Mouse (Mus musculus) forebrain, postnatal 0 days (tissue): ENCODE measurements around the gene Fam69b. TPM values are rescaled to one million over a fixed set of nuclear protein-coding genes. Genes with fewer than 3 reads are reported as not detected.

Experiments
- ATAC-seq: fragments of 200-750 bp; cut with Nextera tagmentation; 2 replicates; pipeline ENCODE4 v1.8.0; 2017; ENCODE audit warnings: mild to moderate bottlenecking, moderate library complexity
- DNase-seq: peaks from one replicate; pipeline ENCODE4 v3.0.0-alpha.2; 2015
- H3K27ac ChIP-seq: fragments of 300-500 bp; sonication (generic); 2 replicates; pipeline ENCODE4 v1.5.1; 2014; ENCODE audit warnings: low read depth, mild to moderate bottlenecking, antibody characterized with exemption, low read length, moderate library complexity, mixed read lengths
- H3K27me3 ChIP-seq: fragments of 300-500 bp; sonication (generic); 2 replicates; pipeline ENCODE4 v1.6.1; 2014; ENCODE audit warnings: mild to moderate bottlenecking, low read length, mixed read lengths; ENCODE audit not compliant: insufficient read depth
- H3K36me3 ChIP-seq: fragments of 300-500 bp; sonication (generic); 2 replicates; pipeline ENCODE4 v1.6.1; 2014; ENCODE audit warnings: mild to moderate bottlenecking, moderate library complexity; ENCODE audit not compliant: insufficient read depth
- H3K4me1 ChIP-seq: fragments of 300-500 bp; sonication (generic); 2 replicates; pipeline ENCODE4 v1.6.1; 2014; ENCODE audit warnings: antibody characterized with exemption; ENCODE audit not compliant: insufficient read depth
- H3K4me2 ChIP-seq: fragments of 300-500 bp; sonication (generic); 2 replicates; pipeline ENCODE4 v1.6.1; 2014; ENCODE audit warnings: low read depth, mild to moderate bottlenecking, moderate library complexity
- H3K4me3 ChIP-seq: fragments of 300-500 bp; sonication (generic); 2 replicates; pipeline ENCODE4 v1.5.1; 2014; ENCODE audit warnings: low read depth, low read length, mixed read lengths
- H3K9ac ChIP-seq: fragments of 300-500 bp; sonication (generic); 2 replicates; pipeline ENCODE4 v1.6.1; 2014; ENCODE audit warnings: mild to moderate bottlenecking
- H3K9me3 ChIP-seq: fragments of 300-500 bp; sonication (generic); 2 replicates; pipeline ENCODE4 v1.6.1; 2016; ENCODE audit warnings: low read length
- CTCF ChIP-seq: sonication (generic); IDR thresholded peaks from 2 replicates; pipeline ENCODE4 v1.5.1; 2016; ENCODE audit warnings: antibody characterized with exemption, control low read depth, low read depth
- WGBS: fragments of 180-500 bp; shearing (Covaris S2); extraction: QIAGEN DNeasy Blood & Tissue Kit; methylation state at CpG from one replicate; pipeline ENCODE4 v1.1.7; 2014; 5-methylcytosine and 5-hydroxymethylcytosine counted together
- polyA plus RNA-seq: library from polyadenylated mRNA; unstranded; fragments of >200 nt; fragmentation: Nextera tagmentation; extraction: Ambion mirVana; gene quantifications from 2 replicates; pipeline ENCODE4 v1.2.1, GENCODE M21; 2015
- total RNA-seq: library from RNA; depleted of rRNA; stranded (reverse); fragments of >200 nt; gene quantifications from 2 replicates; pipeline ENCODE4 v1.2.3, GENCODE M21; 2014

The Fam69b gene
- total and polyA plus RNA-seq, 2 experiments from 2014 or later: 143 to 193 TPM

DNA sequence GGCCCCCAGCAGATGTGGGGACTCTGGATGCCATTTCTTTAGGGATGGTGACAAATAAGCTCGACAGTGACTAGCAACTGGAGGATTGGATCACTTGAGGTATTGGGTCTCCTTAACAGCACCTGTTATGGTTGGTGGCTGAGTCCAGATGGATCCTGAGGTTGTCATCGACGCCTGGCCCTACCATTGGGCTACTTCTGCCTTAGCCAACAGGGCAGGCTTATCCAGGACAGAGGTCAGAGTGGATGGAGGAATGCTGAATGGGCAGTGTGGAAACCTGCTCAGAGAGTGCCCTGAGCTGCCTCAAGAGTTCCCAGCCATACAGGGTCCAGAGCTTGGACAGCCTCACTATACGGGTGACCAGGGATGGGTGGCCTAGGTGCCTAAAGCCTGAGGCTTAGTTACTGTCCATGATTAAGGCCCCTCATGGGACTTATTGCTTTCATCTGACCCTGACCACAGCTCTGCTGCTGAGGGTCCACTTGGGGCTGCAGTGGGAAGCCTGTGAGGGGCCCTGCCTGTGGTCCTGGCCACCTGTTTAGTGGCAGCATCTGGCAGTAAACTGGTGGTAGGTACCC lies 5.8 kb downstream of the Fam69b start:
- H3K27me3 ChIP-seq: no peaks in the 10 kb centered on the region
- no peak for TF ChIP-seq CTCF
- 0 out of 2 replicates have a peak overlapping the region, but pooled peaks have one; percentile 18 for H3K9ac ChIP-seq
- H3K9me3 ChIP-seq: no peaks in the 10 kb centered on the region
- H3K4me3 ChIP-seq: no peak overlapping the region
- no peak overlapping the region for H3K4me2 ChIP-seq
- no peak for ATAC-seq
- WGBS: 64% methylated on average over 4 of the region's 4 CpGs
- DNase-seq: no peak
- H3K27ac ChIP-seq: no peak overlapping the region
- peaks cover 48% of the 10 kb centered on the region for H3K36me3 ChIP-seq
- peaks cover 21% of the 10 kb centered on the region for H3K4me1 ChIP-seq

GRCm38 (mm10) chr2:26634629-26635488 lies 6.6 kb downstream of the Fam69b start:
- no peaks in the 10 kb centered on the region for H3K9me3 ChIP-seq
- no peak for TF ChIP-seq CTCF
- H3K36me3 ChIP-seq: peaks cover 48% of the 10 kb centered on the region
- DNase-seq: no peak
- 67% methylated on average over 12 of the region's 12 CpGs for WGBS
- H3K4me3 ChIP-seq: no peak overlapping the region
- no peak for ATAC-seq
- H3K27me3 ChIP-seq: no peaks in the 10 kb centered on the region
- H3K4me2 ChIP-seq: no peak overlapping the region
- H3K27ac ChIP-seq: 0 out of 2 replicates have a peak overlapping the region, but pooled peaks have one; percentile 0
- peaks cover 13% of the 10 kb centered on the region for H3K4me1 ChIP-seq
- 0 out of 2 replicates have a peak overlapping the region, but pooled peaks have one; percentile 18 for H3K9ac ChIP-seq

DNA sequence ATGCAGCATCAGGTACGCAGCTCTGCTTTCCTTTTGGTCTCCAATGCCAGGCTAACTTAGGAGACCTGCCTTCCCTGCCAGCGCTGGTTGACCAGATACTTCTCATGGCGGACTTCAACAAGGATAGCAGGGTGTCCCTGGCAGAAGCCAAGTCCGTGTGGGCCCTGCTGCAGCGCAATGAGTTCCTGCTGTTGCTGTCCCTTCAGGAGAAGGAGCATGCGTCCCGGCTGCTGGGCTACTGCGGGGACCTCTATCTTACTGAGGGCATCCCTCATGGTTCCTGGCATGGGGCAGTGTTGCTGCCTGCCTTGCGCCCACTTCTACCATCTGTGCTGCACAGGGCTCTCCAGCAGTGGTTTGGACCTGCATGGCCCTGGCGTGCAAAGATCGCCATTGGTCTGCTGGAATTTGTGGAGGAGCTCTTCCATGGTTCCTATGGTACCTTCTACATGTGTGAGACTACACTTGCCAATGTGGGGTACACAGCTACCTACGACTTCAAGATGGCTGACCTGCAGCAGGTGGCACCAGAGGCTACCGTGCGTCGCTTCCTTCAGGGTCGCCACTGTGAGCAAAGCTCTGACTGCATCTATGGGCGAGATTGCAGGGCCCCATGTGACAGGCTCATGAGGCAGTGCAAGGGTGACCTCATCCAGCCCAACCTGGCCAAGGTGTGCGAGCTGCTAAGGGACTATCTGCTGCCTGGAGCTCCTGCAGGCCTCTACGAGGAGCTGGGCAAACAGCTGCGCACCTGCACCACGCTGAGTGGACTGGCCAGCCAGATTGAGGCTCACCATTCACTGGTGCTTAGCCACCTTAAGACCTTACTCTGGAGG lies 7.5 kb downstream of the Fam69b start:
- H3K9ac ChIP-seq: no peak overlapping the region
- no peak overlapping the region for H3K4me2 ChIP-seq
- H3K27ac ChIP-seq: no peak overlapping the region
- ATAC-seq (no peak), DNase-seq (no peak)
- 68% methylated on average over 21 of the region's 21 CpGs for WGBS
- no peaks in the 10 kb centered on the region for H3K27me3 ChIP-seq
- TF ChIP-seq CTCF: no peak
- H3K4me1 ChIP-seq: peaks cover 7% of the 10 kb centered on the region
- no peaks in the 10 kb centered on the region for H3K9me3 ChIP-seq
- H3K36me3 ChIP-seq: peaks cover 48% of the 10 kb centered on the region
- H3K4me3 ChIP-seq: no peak overlapping the region

GRCm38 (mm10) chr2:26636325-26636635 lies 8.0 kb downstream of the Fam69b start:
- H3K4me1 ChIP-seq: peaks cover 6% of the 10 kb centered on the region
- peaks cover 48% of the 10 kb centered on the region for H3K36me3 ChIP-seq
- TF ChIP-seq CTCF: no peak

DNA sequence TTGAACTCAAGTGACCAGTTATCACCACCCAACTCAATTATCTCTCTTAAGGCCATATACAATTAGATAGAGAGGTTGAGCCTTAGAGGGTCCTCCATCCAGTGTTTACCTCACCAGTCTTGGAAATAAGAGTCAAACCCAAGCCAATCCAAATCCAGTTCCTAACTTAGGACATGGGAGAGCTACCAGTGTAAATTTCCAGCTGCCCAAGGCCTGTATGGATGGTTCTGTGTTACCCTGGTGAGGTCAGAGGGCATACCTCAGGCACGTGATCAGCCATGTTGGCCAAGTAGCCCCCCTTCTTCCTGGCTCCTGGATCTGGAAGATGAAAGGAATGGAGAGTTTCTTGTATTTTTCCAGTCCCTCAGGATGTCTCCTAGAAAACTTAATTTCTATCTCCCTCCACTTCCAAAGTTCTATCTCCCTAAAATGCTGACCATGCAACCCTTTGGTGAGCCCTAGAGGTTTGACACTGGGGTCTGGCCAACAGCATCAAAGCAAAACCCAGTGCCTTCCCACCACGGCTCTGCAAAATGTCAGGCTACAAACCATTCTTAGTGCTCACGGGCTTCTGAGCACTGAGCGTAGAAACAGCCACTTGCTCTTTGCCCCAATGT lies 9.2 kb downstream of the Fam69b start:
- H3K27ac ChIP-seq: no peak overlapping the region
- H3K9me3 ChIP-seq: no peaks in the 10 kb centered on the region
- H3K4me3 ChIP-seq: no peak overlapping the region
- 83% methylated on average over 4 of the region's 4 CpGs for WGBS
- peaks cover 6% of the 10 kb centered on the region for H3K4me1 ChIP-seq
- no peak for ATAC-seq
- 0 out of 2 replicates have a peak overlapping the region, but pooled peaks have one; percentile 6 for H3K9ac ChIP-seq
- TF ChIP-seq CTCF: no peak
- no peaks in the 10 kb centered on the region for H3K27me3 ChIP-seq
- no peak overlapping the region for H3K4me2 ChIP-seq
- H3K36me3 ChIP-seq: peaks cover 48% of the 10 kb centered on the region
- no peak for DNase-seq

More at GRCm38 (mm10) chr2:26636325-26636635, 8.0 kb downstream of the Fam69b start:
- WGBS: 51% methylated on average over 2 of the region's 2 CpGs
- no peaks in the 10 kb centered on the region for H3K9me3 ChIP-seq
- no peak overlapping the region for H3K4me2 ChIP-seq
- H3K27me3 ChIP-seq: no peaks in the 10 kb centered on the region
- DNase-seq (no peak), ATAC-seq (no peak)
- H3K4me3 ChIP-seq: no peak overlapping the region
- no peak overlapping the region for H3K9ac ChIP-seq
- H3K27ac ChIP-seq: no peak overlapping the region

DNA sequence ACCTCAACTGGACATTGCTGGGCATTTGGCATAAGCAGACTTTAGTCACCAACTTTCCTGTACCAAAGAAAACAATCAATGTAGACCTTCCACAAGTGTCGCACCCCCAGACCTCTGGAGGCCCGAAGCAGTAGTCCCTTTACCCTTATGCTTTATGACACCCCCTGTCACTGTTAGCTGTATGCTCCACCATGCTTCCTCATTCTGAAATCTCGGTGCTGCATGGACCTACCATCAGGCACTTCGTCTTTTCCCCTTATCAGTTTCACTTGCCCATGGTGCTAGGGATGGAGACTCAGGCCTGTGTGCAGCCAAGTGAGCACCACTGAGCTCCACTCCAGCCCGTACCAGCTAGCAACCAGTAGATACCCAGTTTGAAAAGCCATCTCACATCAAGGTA lies 9.8 kb downstream of the Fam69b start:
- H3K4me2 ChIP-seq: peak overlapping the region; percentile 61
- WGBS: 76% methylated on average over 5 of the region's 5 CpGs
- peaks cover 48% of the 10 kb centered on the region for H3K36me3 ChIP-seq
- no peak overlapping the region for H3K4me3 ChIP-seq
- DNase-seq: no peak
- no peaks in the 10 kb centered on the region for H3K27me3 ChIP-seq
- no peak for ATAC-seq
- no peaks in the 10 kb centered on the region for H3K9me3 ChIP-seq
- H3K4me1 ChIP-seq: peaks cover 6% of the 10 kb centered on the region
- H3K27ac ChIP-seq: no peak overlapping the region
- 0 out of 2 replicates have a peak overlapping the region, but pooled peaks have one; percentile 6 for H3K9ac ChIP-seq
- no peak for TF ChIP-seq CTCF
